Mouse (Mus musculus) thymus, adult 2 months (tissue): ENCODE results near the gene Aff1. TPM values are rescaled to one million over a fixed set of nuclear protein-coding genes. Genes with fewer than 3 reads are reported as not detected.

Experiments used
- DNase-seq: peaks from one replicate; pipeline ENCODE4 v3.0.0; 2021
- H3K27ac ChIP-seq: fragments of 200-500 bp; 2 replicates; pipeline ENCODE4 v1.5.1; 2012; ENCODE audit warnings: low read length, control low read depth; ENCODE audit not compliant: control insufficient read depth, insufficient read depth
- H3K27me3 ChIP-seq: fragments of 200-500 bp; 2 replicates; pipeline ENCODE4 v1.6.1; 2012; ENCODE audit warnings: mild to moderate bottlenecking, low read length, moderate library complexity, mixed read lengths; ENCODE audit not compliant: control insufficient read depth, insufficient read depth
- H3K36me3 ChIP-seq: fragments of 200-500 bp; 2 replicates; pipeline ENCODE4 v1.6.1; 2012; ENCODE audit warnings: mild to moderate bottlenecking, low read length, moderate library complexity; ENCODE audit not compliant: control insufficient read depth, insufficient read depth
- H3K4me1 ChIP-seq: fragments of 200-500 bp; replicated peaks from 2 replicates; pipeline ENCODE4 v1.6.1; 2012; ENCODE audit warnings: low read length; ENCODE audit not compliant: control insufficient read depth, insufficient read depth
- H3K4me3 ChIP-seq: fragments of 200-500 bp; 2 replicates; pipeline ENCODE4 v1.5.1; 2012; ENCODE audit warnings: mild to moderate bottlenecking, low read length, control low read depth, moderate library complexity; ENCODE audit not compliant: control insufficient read depth, insufficient read depth
- CTCF ChIP-seq: fragments of 200-500 bp; IDR thresholded peaks from 2 replicates; pipeline ENCODE4 v1.5.1; 2012; ENCODE audit warnings: mild to moderate bottlenecking, control low read depth, low read length, moderate library complexity, borderline replicate concordance; ENCODE audit not compliant: control insufficient read depth, poor library complexity, insufficient read depth; ENCODE audit errors: extremely low read depth
- POLR2A ChIP-seq: fragments of 200-500 bp; IDR thresholded peaks from 2 replicates; pipeline ENCODE4 v1.6.1; 2012; ENCODE audit warnings: mild to moderate bottlenecking, low read length, control low read depth, moderate library complexity; ENCODE audit not compliant: control insufficient read depth, poor library complexity, insufficient read depth; ENCODE audit errors: extremely low read depth
- WGBS: fragments of 180-500 bp; shearing (Covaris S2); methylation state at CpG from one replicate; pipeline ENCODE4 v1.1.7; 2018; 5-methylcytosine and 5-hydroxymethylcytosine counted together
- polyA plus RNA-seq: library from polyadenylated mRNA; depleted of rRNA; stranded (reverse); fragments of >200 nt; gene quantifications from 2 replicates; pipeline ENCODE4 v1.2.3, GENCODE M21; 2012

Aff1 gene
- polyA plus RNA-seq, 1 experiment: 49.1 TPM

DNA sequence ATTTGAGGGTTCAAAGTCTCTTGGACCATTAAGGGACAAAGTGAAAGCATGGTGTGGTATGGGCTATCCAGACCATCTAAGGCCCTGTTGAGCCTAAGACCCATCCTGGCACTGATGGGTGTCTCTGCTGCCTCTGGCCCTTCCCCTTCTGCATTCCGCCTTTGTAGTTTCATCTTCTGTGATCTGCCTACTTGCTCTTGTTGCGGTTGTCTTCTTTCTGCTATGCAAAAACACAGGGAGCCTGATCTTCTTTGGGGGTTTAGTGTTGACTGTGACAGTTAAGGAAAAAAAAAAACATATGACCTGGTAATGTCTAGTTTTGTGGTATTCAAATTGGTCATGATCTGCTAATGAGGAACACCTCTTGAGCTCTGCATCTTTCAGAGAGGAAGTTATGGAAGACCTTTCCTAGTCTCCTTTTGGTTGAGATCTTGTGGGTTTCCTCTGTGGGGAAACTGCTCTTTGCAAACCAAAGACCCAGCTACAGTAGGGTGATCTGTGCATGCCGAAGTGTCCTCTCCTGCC, 54.4 kb downstream of the Aff1 start:
- DNase-seq: no peak
- H3K27ac ChIP-seq: peak overlapping the region; percentile 66
- TF ChIP-seq POLR2A (no peak), CTCF (no peak)
- 10% methylated on average over 3 of the region's 3 CpGs for WGBS
- peaks cover 26% of the 10 kb centered on the region for H3K4me1 ChIP-seq
- no peak overlapping the region for H3K4me3 ChIP-seq
- H3K36me3 ChIP-seq: no peaks in the 10 kb centered on the region
- no peaks in the 10 kb centered on the region for H3K27me3 ChIP-seq

DNA sequence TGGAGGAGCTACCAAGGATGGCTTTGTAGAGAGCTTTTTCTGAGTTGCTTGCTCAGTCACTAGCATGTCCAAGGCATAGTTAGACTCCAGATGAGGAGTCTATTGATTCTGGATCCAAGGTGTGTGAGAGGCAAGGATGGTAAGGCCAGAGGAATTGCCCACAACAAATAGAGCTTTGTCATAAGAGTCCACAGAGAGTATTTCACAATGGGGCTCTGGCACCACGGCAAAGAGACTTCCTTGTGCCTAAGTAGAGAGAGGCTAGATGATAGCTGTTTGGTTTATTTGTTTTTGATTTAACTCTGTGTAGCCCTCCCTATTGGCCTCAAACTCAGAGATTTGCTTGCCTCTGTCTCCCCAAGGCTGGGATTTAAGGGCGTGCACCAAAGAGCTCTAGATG, 54.9 kb downstream of the Aff1 start:
- WGBS: 37% methylated on average over 2 of the region's 2 CpGs

DNA sequence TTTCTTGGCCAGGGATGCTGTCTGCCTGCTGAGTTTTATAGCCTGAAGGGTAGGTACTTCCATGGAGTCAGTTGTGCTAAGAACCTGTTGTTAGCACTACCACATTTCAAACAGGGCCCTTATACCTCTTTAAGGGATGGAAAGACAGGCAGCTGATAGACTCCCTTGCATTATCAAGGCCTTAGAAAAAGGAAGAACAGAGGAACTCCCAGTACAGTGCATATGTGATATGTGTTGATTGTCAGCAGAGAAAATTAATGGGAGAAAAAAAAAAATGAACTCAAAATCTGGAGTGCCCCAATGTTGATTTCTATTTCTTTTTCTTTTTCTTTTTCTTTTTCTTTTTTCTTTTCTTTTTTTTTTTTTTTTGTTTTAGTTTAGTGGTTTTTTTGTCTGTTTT, 56.2 kb downstream of the Aff1 start:
- Histone ChIP-seq H3K27me3 (no peaks in the 10 kb centered on the region), H3K36me3 (no peaks in the 10 kb centered on the region), H3K27ac (no peak overlapping the region), H3K4me3 (no peak overlapping the region), H3K4me1 (peaks cover 26% of the 10 kb centered on the region)
- no peak for TF ChIP-seq POLR2A
- TF ChIP-seq CTCF: no peak
- no peak for DNase-seq

More for the DNA sequence above, 54.9 kb downstream of the Aff1 start:
- TF ChIP-seq POLR2A (no peak), CTCF (no peak)
- no peaks in the 10 kb centered on the region for H3K36me3 ChIP-seq
- H3K27me3 ChIP-seq: no peaks in the 10 kb centered on the region
- H3K27ac ChIP-seq: peak overlapping the region; percentile 66
- H3K4me1 ChIP-seq: peaks cover 26% of the 10 kb centered on the region
- DNase-seq: no peak
- no peak overlapping the region for H3K4me3 ChIP-seq

DNA sequence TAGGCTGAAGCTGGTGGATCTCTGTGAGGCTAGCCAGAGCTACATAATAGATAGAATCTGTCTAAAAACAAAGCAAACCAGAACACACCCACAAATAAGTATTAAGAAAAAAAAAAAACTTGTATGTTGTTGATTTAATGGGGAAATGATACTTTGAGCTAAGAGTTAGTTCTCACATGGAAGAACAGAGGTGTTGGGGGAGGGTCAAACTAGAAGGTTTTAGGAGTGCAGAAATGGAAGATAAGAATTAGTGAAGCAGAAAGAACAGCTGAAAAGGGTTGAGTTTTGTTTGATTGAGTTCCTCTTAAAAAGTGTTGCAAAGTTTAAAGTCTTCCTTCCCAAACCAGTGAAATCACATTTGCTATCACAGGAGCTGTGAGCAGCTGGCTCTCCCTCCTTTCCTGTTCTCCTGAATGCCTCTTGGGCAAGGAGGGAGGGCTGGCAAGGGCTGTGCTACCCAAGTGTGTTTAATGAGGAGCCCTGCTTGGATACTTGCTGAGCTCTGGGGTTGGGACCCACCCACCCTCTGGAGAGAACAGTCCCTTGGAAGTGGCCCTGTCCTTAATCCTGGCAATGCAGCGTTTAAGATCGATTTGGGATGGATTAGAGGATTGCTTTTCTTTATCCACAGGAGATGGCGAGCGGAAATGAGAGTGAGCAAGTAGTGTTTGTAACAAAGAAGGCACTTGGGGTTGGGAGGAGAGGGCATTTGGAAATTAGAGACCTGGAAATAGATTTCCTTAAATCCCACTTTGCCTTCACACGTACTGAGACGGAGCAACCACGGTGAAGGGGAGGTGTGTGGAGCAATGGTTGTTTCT, 57.5 kb downstream of the Aff1 start:
- Histone ChIP-seq H3K36me3 (no peaks in the 10 kb centered on the region), H3K4me1 (peaks cover 22% of the 10 kb centered on the region), H3K4me3 (no peak overlapping the region), H3K27ac (no peak overlapping the region), H3K27me3 (no peaks in the 10 kb centered on the region)
- WGBS: 92% methylated on average over 7 of the region's 7 CpGs
- DNase-seq: no peak
- no peak for TF ChIP-seq POLR2A
- no peak for TF ChIP-seq CTCF

DNA sequence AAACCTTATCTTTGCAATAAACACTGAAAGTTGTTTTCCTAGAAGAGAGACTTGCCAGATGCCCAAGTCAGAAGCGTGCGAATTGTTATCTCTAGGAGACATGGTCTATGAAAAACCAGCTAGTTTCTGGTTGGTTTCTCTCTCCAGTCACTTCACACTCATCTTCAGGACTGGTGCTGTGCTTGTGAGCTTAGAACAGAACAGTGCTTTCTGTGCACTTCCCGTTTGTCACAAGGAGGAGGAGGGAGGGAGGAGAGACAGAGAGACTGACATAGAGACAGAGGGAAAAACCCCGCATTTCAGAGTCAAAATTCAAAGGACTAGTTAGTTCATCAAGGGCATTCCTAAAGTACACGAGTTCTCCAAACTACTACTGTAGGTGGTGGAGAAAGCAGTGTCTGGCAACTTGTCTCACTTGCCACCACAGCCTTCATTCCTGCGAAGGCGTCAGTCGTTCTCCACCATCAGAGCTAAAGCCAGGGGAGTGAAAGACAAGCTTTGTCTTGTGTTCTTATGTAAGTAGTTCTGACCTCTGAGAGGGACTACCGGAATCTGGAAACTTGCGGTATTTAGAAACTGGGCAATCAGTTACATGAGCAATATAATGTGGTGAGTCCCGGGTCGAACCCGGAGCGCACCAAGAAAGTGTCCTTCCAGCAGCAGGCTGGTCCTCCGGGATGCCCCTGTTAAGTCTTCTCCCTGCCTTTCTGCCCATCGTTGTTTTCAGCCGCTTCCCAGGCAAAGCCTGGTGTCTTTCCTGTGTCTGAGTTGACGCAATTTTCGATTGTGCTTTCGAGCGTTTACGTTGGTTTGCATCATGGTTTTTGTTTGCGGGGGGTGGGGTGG, 60.7 kb downstream of the Aff1 start:
- Histone ChIP-seq H3K36me3 (no peaks in the 10 kb centered on the region), H3K4me1 (peaks cover 14% of the 10 kb centered on the region), H3K27ac (peak overlapping the region; percentile 81), H3K27me3 (no peaks in the 10 kb centered on the region), H3K4me3 (peak overlapping the region; percentile 95)
- peak; percentile 54 for DNase-seq
- WGBS: 0% methylated on average over 23 of the region's 23 CpGs
- TF ChIP-seq CTCF (no peak), POLR2A (0 out of 2 replicates have a peak, but pooled peaks have one; percentile 24)
